Mouse (Mus musculus) common myeloid progenitor, adult 5-6 weeks (primary cell): ENCODE measurements at regions not wholly inside any gene's neighbourhood (a gene's known extent, or its start where the extent isn't known, plus 50 kb on each side); places are given as distances from the start of the nearest gene placed in this dataset.
"Not testable (repeated sequence)": the region's sequence is repeated elsewhere in the genome, so short reads cannot be mapped to it uniquely, and the experiment has no call there.

Experiments used
- ATAC-seq: replicated peaks from 2 replicates; pipeline ENCODE4 v1.8.0; 2016; ENCODE audit warnings: low read depth, mild to moderate bottlenecking, moderate TSS enrichment, inconsistent platforms; ENCODE audit not compliant: poor library complexity, severe bottlenecking

- ATAC-seq: no peak
Observed at GRCm38 (mm10) chr10:120726369-120726768, 172.5 kb downstream of the Msrb3 start.

GRCm38 (mm10) chr10:120721956-120722532 lies 176.9 kb downstream of the Msrb3 start:
- ATAC-seq: no peak

- no peak for ATAC-seq
Observed at GRCm38 (mm10) chr10:120720981-120721380, 177.9 kb downstream of the Msrb3 start.

GRCm38 (mm10) chr10:120720061-120720460 lies 178.8 kb downstream of the Msrb3 start:
- ATAC-seq: no peak

- ATAC-seq: no peak
Observed at GRCm38 (mm10) chr10:120717159-120717567, 181.7 kb downstream of the Msrb3 start.

- ATAC-seq: peak; percentile 76; the same call in 1 of the 2 replicates
Observed at GRCm38 (mm10) chr10:120716391-120716790, 182.5 kb downstream of the Msrb3 start.

- ATAC-seq: peak; percentile 93
Observed at GRCm38 (mm10) chr10:120707771-120708750, 190.8 kb downstream of the Msrb3 start.

- ATAC-seq: no peak
Observed at GRCm38 (mm10) chr10:120706684-120707290, 192.1 kb downstream of the Msrb3 start.

GRCm38 (mm10) chr10:120701833-120702232 lies 197.1 kb downstream of the Msrb3 start:
- peak; percentile 92 for ATAC-seq

- no peak for ATAC-seq
Observed at GRCm38 (mm10) chr10:120697275-120697856, 201.5 kb downstream of the Msrb3 start.

- no peak for ATAC-seq
Observed at GRCm38 (mm10) chr10:120696481-120696880, 202.4 kb downstream of the Msrb3 start.

- peak; percentile 36 for ATAC-seq
Observed at GRCm38 (mm10) chr10:120694472-120694871, 204.4 kb downstream of the Msrb3 start.

- no peak for ATAC-seq
Observed at GRCm38 (mm10) chr10:120691451-120691850, 207.4 kb downstream of the Msrb3 start.

- peak; percentile 97 for ATAC-seq
Observed at GRCm38 (mm10) chr10:120686123-120686522, 209.9 kb upstream of the Hmga2 start.

- ATAC-seq: no peak
Observed at GRCm38 (mm10) chr10:120682021-120682420, 205.8 kb upstream of the Hmga2 start.

- ATAC-seq: 0 out of 2 replicates have a peak, but pooled peaks have one; percentile 20
Observed at GRCm38 (mm10) chr10:120679982-120680381, 203.7 kb upstream of the Hmga2 start.

GRCm38 (mm10) chr10:120678277-120678676 lies 202.0 kb upstream of the Hmga2 start:
- ATAC-seq: no peak

GRCm38 (mm10) chr10:120675369-120675768 lies 199.1 kb upstream of the Hmga2 start:
- no peak; the same call in 1 of the 2 replicates for ATAC-seq

- peak; percentile 83 for ATAC-seq
Observed at GRCm38 (mm10) chr10:120674321-120675045, 198.2 kb upstream of the Hmga2 start.

- not testable (repeated sequence) for ATAC-seq
Observed at GRCm38 (mm10) chr10:120667678-120668031, 191.4 kb upstream of the Hmga2 start.
